Mouse (Mus musculus) midbrain, embryonic 11.5 days (tissue): Measurements from ENCODE around the gene Plekhg5. TPM values are rescaled to one million over a fixed set of nuclear protein-coding genes. Genes with fewer than 3 reads are reported as not detected.

Experiments
- ATAC-seq: fragments of 200-750 bp; cut with Nextera tagmentation; 2 replicates; pipeline ENCODE4 v1.8.0; 2017; ENCODE audit warnings: moderate TSS enrichment, moderate library complexity; ENCODE audit not compliant: low FRiP score
- DNase-seq: peaks from one replicate; pipeline ENCODE4 v3.0.0; 2015; ENCODE audit warnings: low spot score; ENCODE audit errors: missing footprints
- H3K27ac ChIP-seq: fragments of 300-500 bp; sonication (generic); 2 replicates; pipeline ENCODE4 v1.5.1; 2014; ENCODE audit warnings: low read depth, low read length
- H3K27me3 ChIP-seq: fragments of 300-500 bp; sonication (generic); 2 replicates; pipeline ENCODE4 v1.6.1; 2014; ENCODE audit warnings: mild to moderate bottlenecking, low read length, moderate library complexity, mixed read lengths; ENCODE audit not compliant: control insufficient read depth, insufficient read depth
- H3K36me3 ChIP-seq: fragments of 300-500 bp; sonication (generic); 2 replicates; pipeline ENCODE4 v1.6.1; 2014; ENCODE audit warnings: mild to moderate bottlenecking, low read length, moderate library complexity, mixed read lengths; ENCODE audit not compliant: control insufficient read depth, insufficient read depth
- H3K4me1 ChIP-seq: fragments of 300-500 bp; sonication (generic); 2 replicates; pipeline ENCODE4 v1.6.1; 2014; ENCODE audit warnings: low read length; ENCODE audit not compliant: control insufficient read depth, insufficient read depth
- H3K4me2 ChIP-seq: fragments of 300-500 bp; sonication (generic); 2 replicates; pipeline ENCODE4 v1.6.1; 2014; ENCODE audit warnings: mild to moderate bottlenecking, moderate library complexity
- H3K4me3 ChIP-seq: fragments of 300-500 bp; sonication (generic); 2 replicates; pipeline ENCODE4 v1.5.1; 2014; ENCODE audit warnings: low read depth, low read length
- H3K9ac ChIP-seq: fragments of 300-500 bp; sonication (generic); 2 replicates; pipeline ENCODE4 v1.6.1; 2014; ENCODE audit warnings: low read length
- H3K9me3 ChIP-seq: fragments of 300-500 bp; sonication (generic); 2 replicates; pipeline ENCODE4 v1.6.1; 2016; ENCODE audit warnings: low read length; ENCODE audit not compliant: control insufficient read depth
- WGBS: fragments of 180-500 bp; shearing (Covaris S2); extraction: QIAGEN DNeasy Blood & Tissue Kit; methylation state at CpG from one replicate; pipeline ENCODE4 v1.1.7; 2014; 5-methylcytosine and 5-hydroxymethylcytosine counted together
- polyA plus RNA-seq: library from polyadenylated mRNA; unstranded; fragments of >200 nt; fragmentation: Nextera tagmentation; extraction: Ambion mirVana; gene quantifications from 2 replicates; pipeline ENCODE4 v1.2.1, GENCODE M21; 2014

The Plekhg5 gene
- polyA plus RNA-seq, 1 experiment from 2014 or later = 5.1 TPM

DNA sequence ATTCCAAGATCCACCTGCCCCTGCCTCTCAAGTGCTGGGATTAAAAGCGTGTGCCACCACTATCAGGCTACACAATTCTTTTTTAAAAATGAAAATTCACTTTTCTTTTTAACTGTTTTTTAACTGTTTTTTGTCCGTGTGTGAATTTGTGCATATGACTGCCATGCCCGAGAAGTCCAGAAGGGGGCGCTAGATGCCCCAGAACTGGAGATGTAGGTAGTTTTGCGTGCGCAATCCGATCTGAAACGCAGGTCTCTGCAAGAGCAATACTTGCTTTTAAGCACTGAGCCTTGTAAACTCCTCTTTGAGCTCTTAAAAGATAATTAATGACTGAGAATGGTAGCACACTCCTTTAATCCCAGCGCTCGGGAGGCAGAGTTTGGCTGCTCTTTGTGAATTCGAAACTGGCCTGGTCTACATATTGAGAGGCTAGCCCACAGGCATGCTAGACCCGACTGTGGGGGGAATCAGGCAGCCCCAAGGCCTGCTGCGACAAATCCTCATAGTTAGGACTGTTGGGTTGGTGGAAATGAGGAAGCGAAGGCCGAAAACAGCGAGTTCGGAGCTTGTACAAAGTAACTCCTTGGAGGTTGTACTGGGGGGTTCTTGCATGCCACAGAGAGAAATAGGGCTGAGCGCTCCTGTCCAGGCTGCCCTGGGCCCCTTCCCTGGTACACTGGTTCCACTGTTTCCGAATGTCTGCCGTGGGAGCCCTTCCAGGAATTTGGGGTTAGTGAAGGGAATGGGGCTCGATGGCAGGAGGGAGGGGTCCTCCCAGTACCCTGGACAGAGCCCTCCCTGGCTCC, 85.7 kb downstream of the Plekhg5 start:
- H3K36me3 ChIP-seq = no peaks in the 10 kb centered on the region
- ATAC-seq (no peak), DNase-seq (peak; percentile 96)
- H3K4me3 ChIP-seq = no peak overlapping the region
- H3K9me3 ChIP-seq = no peaks in the 10 kb centered on the region
- peaks cover 59% of the 10 kb centered on the region for H3K27me3 ChIP-seq
- H3K4me2 ChIP-seq = no peak overlapping the region
- WGBS = 16% methylated on average over 21 of the region's 21 CpGs
- H3K4me1 ChIP-seq = peaks cover 11% of the 10 kb centered on the region
- H3K27ac ChIP-seq = no peak overlapping the region
- no peak overlapping the region for H3K9ac ChIP-seq

DNA sequence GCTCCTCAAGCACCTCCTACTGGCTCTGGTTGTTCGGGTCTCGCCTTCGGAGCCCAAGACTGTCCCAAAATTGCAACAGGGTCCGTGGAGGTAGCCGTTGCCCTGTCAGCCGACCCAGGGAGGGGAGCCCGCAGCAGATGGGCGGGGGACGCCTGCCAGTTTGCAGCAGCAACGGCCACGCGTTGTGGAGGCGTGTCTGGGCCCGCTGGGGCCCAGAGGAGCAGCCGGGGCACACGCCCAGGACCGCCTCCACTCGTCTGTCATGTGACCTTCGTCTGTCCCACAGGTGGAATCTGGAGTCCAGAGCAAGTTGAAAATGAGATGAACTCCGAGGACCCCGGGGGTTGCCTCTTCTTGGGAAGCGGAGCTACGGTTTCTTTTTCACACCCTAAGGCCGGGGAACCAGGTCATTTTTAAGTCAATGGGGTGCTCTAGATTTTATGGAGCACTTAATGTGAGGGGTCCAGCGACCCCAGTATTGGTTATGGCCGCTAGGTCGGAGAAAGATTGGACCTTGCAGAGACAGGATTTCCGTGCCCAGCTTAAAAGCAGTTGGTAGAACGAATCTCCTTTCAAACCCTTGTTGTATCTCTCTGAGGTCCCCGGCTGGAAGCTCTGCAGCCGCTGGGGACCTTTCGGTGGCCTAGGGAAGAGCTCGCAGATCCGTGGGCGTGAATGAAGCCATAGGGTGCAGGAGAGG, 86.4 kb downstream of the Plekhg5 start, which contains the start of gene Hes2:
Gene Hes2 (plus strand): TSS at position 283 of the 700 bp plus-strand sequence.
- H3K27me3 ChIP-seq = peaks cover 52% of the 10 kb centered on the region
- H3K36me3 ChIP-seq = no peaks in the 10 kb centered on the region
- H3K9ac ChIP-seq = no peak within 1 kb of the TSS
- H3K4me3 ChIP-seq = peak within 1 kb of the TSS; percentile 4; the same call in 1 of the 2 replicates
- DNase-seq = peak; percentile 93
- peak within 1 kb of the TSS; percentile 15; the same call in 1 of the 2 replicates for H3K4me2 ChIP-seq
- no peak within 1 kb of the TSS for H3K27ac ChIP-seq
- H3K9me3 ChIP-seq = no peaks in the 10 kb centered on the region
- peaks cover 11% of the 10 kb centered on the region for H3K4me1 ChIP-seq
- ATAC-seq = no peak
- 4% methylated on average over 35 of the region's 35 CpGs for WGBS

DNA sequence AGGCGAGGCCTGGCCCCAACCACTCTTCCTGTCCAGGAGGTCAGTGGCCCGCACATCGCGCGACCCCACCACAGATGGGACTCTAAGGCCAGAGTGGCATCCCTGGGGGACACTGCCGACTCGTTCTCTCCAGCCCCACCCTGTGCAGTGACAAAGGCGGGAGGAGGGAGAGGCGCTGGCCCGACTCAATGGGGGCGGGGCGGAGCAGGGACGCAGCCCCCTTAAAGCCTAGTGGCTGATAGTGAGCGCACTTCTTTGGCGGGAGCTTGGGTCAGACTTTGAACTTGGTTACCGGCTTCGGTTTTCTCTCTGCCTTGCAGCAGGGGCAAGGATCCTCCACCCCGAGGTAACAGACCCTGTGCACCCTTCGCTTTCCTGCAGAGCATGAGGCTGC, 87.0 kb downstream of the Plekhg5 start:
- peaks cover 51% of the 10 kb centered on the region for H3K27me3 ChIP-seq
- no peaks in the 10 kb centered on the region for H3K9me3 ChIP-seq
- ATAC-seq (no peak), DNase-seq (peak; percentile 90)
- WGBS = under 1% methylated on average over 19 of the region's 19 CpGs
- no peak overlapping the region for H3K9ac ChIP-seq
- peaks cover 11% of the 10 kb centered on the region for H3K4me1 ChIP-seq
- H3K36me3 ChIP-seq = no peaks in the 10 kb centered on the region
- no peak overlapping the region for H3K27ac ChIP-seq
- no peak overlapping the region for H3K4me2 ChIP-seq
- H3K4me3 ChIP-seq = peak overlapping the region; percentile 4; the same call in 1 of the 2 replicates

DNA sequence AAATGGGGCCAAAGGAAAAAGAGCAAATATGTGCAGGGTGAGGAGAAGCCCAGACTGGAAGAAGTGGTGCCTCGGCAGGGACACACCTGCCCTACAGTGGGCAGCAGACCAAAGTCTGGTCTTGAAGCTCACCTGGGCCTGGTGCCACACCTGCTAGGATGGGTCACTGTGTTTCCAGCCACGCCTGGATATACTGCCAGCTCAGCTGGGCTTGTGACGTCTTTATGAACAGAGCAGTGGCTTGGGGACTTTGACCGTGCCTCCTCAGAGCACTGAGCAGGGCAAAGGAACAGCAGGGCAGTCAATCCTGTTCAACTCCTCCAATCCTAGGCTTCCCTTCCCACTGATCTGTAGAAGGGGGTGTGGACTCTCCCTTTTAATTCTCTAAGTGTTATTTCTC, 88.5 kb downstream of the Plekhg5 start:
- Histone ChIP-seq H3K4me3 (no peak overlapping the region), H3K27ac (no peak overlapping the region), H3K9me3 (no peaks in the 10 kb centered on the region), H3K9ac (no peak overlapping the region), H3K36me3 (no peaks in the 10 kb centered on the region), H3K4me2 (no peak overlapping the region), H3K4me1 (peaks cover 11% of the 10 kb centered on the region), H3K27me3 (peaks cover 51% of the 10 kb centered on the region)
- ATAC-seq (no peak), DNase-seq (no peak)
- 33% methylated on average over 4 of the region's 4 CpGs for WGBS

DNA sequence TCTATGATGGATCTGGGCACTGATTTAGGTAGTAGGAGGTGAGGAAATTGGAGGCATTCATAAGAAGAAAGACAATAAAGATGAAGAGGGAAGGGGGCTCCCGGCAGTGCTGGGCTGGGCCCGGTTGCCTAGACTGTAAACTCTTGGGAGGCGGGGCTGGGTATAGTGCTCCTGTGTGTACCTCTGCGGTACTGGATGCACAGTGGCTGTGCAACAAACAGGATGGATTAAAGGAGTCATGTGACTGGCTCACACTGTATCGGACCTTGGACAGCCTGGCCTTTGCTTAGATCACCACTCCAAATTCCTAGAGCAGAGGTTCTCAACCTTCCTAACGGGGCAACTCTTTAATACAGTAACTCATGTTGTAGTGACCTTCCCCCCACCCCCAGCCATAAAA, 89.3 kb downstream of the Plekhg5 start:
- no peak overlapping the region for H3K27ac ChIP-seq
- peaks cover 51% of the 10 kb centered on the region for H3K27me3 ChIP-seq
- no peaks in the 10 kb centered on the region for H3K9me3 ChIP-seq
- 79% methylated on average over 6 of the region's 6 CpGs for WGBS
- no peak for DNase-seq
- H3K36me3 ChIP-seq = no peaks in the 10 kb centered on the region
- H3K4me2 ChIP-seq = no peak overlapping the region
- H3K9ac ChIP-seq = no peak overlapping the region
- ATAC-seq = no peak
- no peak overlapping the region for H3K4me3 ChIP-seq
- H3K4me1 ChIP-seq = peaks cover 11% of the 10 kb centered on the region

DNA sequence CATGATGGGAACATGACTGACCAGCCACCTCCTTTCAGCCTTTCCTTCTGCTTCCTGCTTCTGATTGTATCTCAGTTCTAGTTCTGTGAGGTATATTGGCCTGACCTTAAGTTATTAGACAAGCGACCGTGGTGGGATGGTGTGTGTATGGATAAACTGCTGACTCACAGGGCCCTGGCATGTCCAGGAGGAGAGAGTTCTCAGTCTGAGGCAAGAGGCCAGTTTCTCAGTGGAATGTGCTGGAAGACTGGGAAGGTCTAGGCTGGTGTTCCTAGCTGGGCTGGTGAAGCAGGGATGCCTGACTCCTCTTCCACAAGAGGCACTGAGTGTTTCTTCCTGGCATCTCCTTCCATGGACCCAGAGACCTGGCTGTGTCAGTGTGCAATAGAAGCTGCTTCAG, 90.5 kb downstream of the Plekhg5 start:
- no peak overlapping the region for H3K4me2 ChIP-seq
- peaks cover 11% of the 10 kb centered on the region for H3K4me1 ChIP-seq
- H3K36me3 ChIP-seq = no peaks in the 10 kb centered on the region
- no peak overlapping the region for H3K9ac ChIP-seq
- H3K4me3 ChIP-seq = no peak overlapping the region
- DNase-seq (no peak), ATAC-seq (no peak)
- H3K27ac ChIP-seq = no peak overlapping the region
- H3K27me3 ChIP-seq = peaks cover 44% of the 10 kb centered on the region
- 100% methylated on average over 2 of the region's 2 CpGs for WGBS
- no peaks in the 10 kb centered on the region for H3K9me3 ChIP-seq

Other genes starting within 250 kb of the Plekhg5 start
- gene Camta1, start 210.6 kb upstream of the Plekhg5 start, polyA plus RNA-seq = 150 TPM in 2 replicates
- 79.3 and 86.8 TPM in 2 replicates for gene Dnajc11, start 138.8 kb upstream of the Plekhg5 start, polyA plus RNA-seq
- gene Thap3, start 83.5 kb upstream of the Plekhg5 start, polyA plus RNA-seq = 21.9 and 24.6 TPM in 2 replicates
- 21.5 and 22.9 TPM in 2 replicates for gene Phf13, start 76.2 kb upstream of the Plekhg5 start, polyA plus RNA-seq
- 2.0 and 2.6 TPM in 2 replicates for gene Klhl21, start 63.7 kb upstream of the Plekhg5 start, polyA plus RNA-seq
- 21.1 and 22.5 TPM in 2 replicates for gene Zbtb48, start 44.8 kb upstream of the Plekhg5 start, polyA plus RNA-seq
- 0.44 and 0.58 TPM in 2 replicates for gene Tas1r1, start 33.9 kb upstream of the Plekhg5 start, polyA plus RNA-seq
- gene Nol9, start 33.2 kb upstream of the Plekhg5 start, polyA plus RNA-seq = 23.4 TPM in 2 replicates
- gene Tnfrsf25, start 43.4 kb downstream of the Plekhg5 start, polyA plus RNA-seq = 0.28 and 0.31 TPM in 2 replicates
- gene Espn, start 79.9 kb downstream of the Plekhg5 start, polyA plus RNA-seq = 0.33 and 0.61 TPM in 2 replicates
- gene Hes2, start 86.4 kb downstream of the Plekhg5 start, polyA plus RNA-seq = 1.0 and 1.4 TPM in 2 replicates
- gene Acot7, start 105.6 kb downstream of the Plekhg5 start, polyA plus RNA-seq = 92.5 and 93.5 TPM in 2 replicates
- 7.4 and 9.5 TPM in 2 replicates for gene Gpr153, start 201.7 kb downstream of the Plekhg5 start, polyA plus RNA-seq
- gene Hes3, start 219.2 kb downstream of the Plekhg5 start, polyA plus RNA-seq = 8.6 and 12.6 TPM in 2 replicates
- gene Icmt, start 224.7 kb downstream of the Plekhg5 start, polyA plus RNA-seq = 18.1 and 19.8 TPM in 2 replicates
- gene Rnf207, start 246.5 kb downstream of the Plekhg5 start, polyA plus RNA-seq = 1.1 and 1.7 TPM in 2 replicates